Mouse (Mus musculus) heart, postnatal 14 days (tissue): ENCODE measurements around the gene Dnaja4. TPM values are rescaled to one million over a fixed set of nuclear protein-coding genes. Genes with fewer than 3 reads are reported as not detected.

Experiments
- DNase-seq, 2 experiments: peaks; one replicate each; pipeline ENCODE4 v3.0.0; 2021 to 2022
- intact Hi-C: fragments of 180-260 bp; cut with DNase I; formaldehyde crosslinking; loops from one replicate; pipeline ENCODE4 v1.15.1; 2025
- microRNA-seq, 2 experiments: library from miRNA; unstranded; fragments of <30 nt; microRNA quantifications; one replicate each; pipeline ENCODE4 v1.2.0; 2021 to 2022
- total RNA-seq, 2 experiments: library from RNA; stranded (reverse); gene quantifications; 2 replicates each; pipeline ENCODE4 v1.2.3; 2021

Gene Dnaja4
- total RNA-seq, 2 experiments from 2014 or later, result 48.2 to 51.7 TPM

DNA sequence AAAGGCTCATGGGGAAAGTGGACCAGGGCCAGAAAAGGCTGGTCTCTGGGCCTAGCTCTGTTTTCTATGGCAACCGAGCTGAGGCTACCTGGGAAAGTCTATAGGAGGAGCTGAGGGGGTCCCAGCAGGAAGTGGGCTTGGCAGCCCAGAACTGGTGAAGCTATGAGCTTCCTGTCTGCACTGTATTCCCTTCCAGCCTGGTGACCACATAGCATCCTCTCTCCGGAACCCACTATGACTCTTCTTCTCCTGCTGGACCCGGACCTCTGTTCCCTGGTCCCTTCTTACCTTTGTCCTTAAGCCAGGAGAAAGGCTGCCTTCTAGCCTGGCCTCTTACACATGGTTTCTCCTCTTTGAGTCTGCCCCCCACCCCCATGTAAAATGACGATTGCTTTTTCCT is 45.2 kb downstream of the Dnaja4 start:
- intact Hi-C loops, result no loop called here

DNA sequence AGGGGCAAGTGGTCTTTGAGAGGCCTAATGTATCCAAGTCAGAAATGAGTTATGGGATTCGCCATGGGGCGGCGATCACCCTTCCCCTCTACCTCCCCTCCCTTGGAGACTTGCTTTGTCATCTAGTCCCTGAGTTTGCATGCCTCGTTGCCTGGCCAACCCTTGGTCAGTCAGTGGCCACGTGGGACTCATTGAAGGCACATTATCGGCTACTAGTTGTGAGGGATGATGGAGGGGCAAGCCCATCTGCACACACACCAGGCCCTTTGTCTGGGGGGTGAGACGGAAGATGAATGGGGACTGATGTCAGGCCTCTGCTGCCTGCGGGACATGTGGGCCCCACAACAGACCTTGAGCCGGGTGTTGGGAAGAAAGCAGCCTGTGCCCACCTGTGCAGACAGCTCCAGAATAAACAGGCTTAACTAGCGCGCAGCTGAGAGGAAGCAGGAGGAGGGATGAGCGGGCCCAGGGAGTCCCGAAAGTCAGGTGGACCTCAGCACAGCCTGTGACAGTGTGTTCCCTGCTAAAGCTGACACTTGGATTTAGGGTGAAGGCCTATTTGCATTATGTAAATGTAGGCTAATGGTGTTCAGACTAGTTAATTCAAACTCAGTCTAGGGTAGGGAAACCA is 47.2 kb downstream of the Dnaja4 start:
- intact Hi-C loops, result no loop called here
- no peak for DNase-seq

More for the DNA sequence above, 45.2 kb downstream of the Dnaja4 start:
- DNase-seq, result no peak

DNA sequence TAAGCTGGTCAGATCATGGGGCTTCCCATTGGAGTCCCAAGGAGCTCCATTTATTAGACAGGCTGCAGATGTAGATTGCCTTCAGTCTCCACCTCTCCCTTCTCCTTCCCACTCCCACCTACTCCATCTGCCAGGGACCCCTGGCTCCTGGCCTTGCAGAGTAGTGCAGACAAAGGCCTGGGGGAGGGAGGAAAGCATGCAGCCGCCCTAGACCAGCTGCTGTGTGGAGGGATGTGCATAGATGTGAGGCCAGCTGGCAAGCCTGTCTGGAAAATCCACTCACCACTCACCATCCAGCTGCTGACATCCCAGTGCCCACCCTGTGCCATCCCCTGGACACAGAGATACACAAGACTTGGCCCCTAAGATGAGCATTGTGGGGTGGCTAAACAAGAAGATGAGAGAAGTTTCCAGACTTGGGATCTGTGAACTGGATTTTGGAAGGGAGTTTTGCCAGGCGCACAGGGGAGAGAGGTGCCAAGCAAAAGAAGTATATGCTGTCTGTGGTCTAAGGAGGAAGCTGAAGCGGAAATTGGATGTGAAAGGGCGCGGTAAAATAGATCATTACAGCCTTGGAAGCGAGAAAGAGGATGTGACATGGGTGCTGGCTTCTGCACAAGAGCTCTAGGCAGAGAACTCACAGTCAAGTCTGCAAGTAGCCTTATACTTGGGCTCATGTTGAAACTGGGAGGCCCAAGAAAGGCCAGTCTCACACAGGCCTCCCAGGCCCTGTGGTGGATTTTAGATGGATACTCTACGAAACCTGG is 51.7 kb downstream of the Dnaja4 start:
- DNase-seq, result no peak
- intact Hi-C loops, result no loop called here

DNA sequence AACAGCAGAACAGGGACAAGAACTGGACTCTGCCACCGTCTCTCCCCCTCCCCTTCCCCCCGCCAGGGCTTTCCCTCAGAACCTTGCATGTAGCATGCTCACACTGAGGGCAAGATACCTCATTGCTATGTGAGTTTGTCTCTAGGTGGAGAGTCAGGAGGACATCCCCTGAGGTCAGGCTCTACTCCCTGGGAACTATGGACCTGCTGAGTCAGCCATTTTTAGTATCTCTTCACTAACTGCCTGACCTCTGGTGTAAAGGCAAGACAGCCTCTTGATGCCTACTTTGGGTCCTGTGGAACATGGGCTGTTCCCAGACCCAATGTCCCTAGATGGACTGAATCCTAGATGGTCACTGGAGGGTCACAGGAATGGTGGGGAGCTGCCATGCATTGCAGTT is 53.0 kb downstream of the Dnaja4 start:
- intact Hi-C loops, result no loop called here
- no peak for DNase-seq

DNA sequence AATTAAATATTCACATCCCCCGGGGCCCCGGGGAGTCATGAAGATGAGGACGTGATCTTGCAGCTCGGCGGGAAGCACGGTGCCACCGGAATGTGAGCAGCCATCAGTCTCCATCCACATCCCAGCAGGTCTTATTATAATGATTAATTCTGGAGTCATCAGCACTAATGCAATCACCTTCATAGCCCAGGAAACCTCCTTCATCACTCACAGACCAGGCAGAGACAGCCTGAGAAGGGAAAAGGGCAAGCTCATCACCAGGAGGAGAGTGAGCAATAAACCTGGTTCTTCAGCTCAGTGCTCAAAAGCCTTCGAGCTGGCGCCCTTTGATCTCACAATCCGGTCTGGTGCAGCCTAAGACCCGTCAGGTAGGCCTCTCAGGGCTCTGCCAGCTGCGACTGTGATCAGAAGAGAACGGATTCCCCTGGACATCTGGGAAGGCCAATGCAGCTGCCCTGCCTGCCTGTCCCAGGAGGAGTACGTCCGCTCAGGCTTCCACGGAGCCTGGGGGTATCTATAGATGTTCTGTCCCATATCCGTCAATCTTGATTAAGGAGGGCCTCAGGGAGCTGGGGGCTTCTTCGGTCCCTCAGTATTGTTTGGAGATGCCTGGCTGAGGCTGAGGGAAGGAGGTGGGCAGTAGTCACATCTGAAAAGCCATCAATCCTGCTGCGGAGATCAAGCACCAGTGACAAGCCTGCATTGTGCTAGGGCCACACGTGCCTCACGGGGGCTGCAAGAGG is 53.7 kb downstream of the Dnaja4 start:
- intact Hi-C loops, result no loop called here

DNA sequence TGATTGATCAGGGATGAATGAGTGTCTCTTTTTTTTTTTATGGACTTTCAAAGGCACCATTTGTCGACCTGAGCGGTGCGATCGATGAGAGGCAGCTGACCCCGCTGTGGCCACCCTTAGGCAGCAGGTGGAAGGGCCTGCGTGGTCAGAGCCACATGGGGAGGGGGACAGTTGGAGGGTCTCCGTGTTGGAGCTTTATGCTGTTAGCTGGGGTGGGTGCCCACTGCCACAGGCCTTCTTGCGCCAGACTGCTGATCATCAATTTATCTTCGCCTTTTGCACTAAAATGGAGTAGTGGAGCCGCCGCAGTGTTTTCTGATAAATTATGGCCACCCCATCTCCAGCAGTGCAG is 54.2 kb downstream of the Dnaja4 start:
- intact Hi-C loops, result no loop called here
- DNase-seq, result no peak

More for the DNA sequence above, 53.7 kb downstream of the Dnaja4 start:
- no peak for DNase-seq

DNA sequence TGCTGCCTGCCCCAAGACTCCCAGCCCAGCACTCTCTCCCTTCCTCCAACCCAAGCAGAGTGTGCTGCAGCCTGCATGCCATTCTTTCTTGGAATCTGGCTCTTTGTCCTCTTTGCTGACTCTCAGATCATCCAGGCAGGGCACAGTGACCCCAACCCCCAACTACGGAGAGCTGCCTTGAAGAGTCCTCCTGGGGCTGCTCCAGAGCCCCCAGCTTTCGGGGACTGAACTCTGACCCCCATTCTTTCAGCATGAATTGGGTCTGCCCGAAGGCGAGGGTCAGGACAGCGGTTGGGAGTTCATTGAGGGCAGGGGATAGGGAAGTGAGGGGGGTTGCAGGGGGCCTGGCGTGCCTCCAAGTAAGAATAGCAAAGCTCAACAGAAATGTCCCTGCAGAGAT is 60.9 kb downstream of the Dnaja4 start:
- no peak for DNase-seq
- intact Hi-C loops, result no loop called here

DNA sequence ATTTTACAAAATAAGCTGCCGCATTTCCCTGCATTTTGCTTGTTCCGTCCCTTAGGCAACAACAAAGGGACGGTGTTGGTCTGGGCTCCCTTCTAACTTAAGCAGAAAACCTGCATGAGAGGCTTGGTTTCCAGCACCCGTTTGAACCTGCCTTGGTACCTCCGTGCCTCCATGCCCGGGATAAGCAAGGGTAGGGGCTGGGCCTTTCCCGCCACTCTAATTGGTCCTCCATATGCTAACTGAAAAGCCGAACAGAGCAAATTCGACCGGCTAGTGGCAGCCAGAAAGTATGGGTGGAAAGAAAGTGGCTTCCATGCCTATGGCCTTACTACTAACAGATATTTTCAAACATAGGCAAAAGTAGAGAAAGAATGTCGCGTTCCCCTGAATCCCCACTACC is 65.4 kb downstream of the Dnaja4 start:
- DNase-seq, result no peak
- intact Hi-C loops, result no loop called here

DNA sequence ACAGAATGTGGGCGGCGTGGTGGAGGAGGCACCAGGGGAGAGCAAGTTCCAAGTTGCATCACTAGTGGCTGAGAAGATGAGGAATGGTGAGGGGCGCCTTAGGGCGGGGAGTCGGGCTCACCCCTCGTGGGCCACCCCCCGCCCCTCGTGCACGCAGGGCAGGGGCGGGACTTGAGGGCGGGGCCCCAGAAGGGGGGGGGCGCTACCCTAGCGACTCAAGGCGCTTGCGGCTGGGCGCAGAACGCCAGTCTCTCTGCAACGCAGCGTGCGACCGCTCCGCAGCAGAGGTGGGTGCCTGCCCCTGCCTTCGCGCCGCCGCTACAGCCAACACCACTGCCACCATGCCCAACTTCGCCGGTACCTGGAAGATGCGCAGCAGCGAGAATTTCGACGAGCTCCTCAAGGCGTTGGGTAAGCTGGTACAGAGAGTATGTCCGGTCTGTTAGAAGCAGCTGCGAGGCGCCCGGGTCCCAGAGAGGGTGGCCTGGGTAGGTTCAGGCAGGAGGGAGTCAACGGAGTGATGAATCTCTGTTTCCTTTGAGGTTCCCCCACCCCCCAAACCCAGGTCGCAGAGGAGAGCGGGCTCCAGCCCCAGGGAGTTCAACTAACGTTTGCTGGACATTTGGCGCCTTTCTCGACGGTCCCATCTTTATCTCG is 66.0 kb downstream of the Dnaja4 start, which contains the start of gene Crabp1:
TSS of gene Crabp1 (plus strand) at position 188 of the 657 bp plus-strand sequence.
- no peak for DNase-seq
- intact Hi-C loops, result no loop called here

DNA sequence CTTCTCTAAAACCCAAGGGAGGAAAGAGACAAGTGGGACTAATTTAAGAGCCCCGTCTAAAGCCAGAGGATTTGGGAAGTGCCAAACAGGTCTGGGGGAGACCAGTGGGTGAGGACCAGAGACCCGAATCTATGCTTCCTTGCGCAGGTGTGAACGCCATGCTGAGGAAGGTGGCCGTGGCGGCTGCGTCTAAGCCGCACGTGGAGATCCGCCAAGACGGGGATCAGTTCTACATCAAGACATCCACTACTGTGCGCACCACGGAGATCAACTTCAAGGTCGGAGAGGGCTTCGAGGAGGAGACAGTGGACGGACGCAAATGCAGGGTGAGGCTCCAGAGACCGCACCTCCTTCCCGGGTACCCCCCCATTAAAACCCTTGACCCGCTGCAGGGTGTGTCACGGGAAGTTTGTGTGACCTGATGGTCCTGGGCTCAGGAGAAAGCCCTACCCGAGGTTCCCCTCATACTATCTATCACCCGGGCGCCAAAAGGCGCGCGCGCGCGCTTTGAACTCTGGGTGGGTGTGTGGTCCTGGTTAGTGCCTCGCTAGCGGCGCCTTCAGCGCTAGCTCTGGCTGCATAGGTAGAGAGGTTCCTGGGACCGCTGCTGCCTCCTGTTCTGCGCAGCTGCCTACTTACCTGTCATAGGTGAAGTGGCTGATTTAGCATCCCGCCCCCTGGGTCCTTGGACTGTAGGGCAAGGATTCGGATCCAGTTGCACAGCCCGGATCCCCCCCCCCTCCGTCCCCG is 66.8 kb downstream of the Dnaja4 start:
- no peak for DNase-seq
- intact Hi-C loops, result no loop called here

Small RNA genes within 50 kb of the gene (microRNA-seq; reads per million reads assigned to microRNA genes)
- gene Mir5710, result 0.81 to 0.85 reads per million in 2 experiments

Other genes starting within 250 kb of the Dnaja4 start
- 10 to 100 TPM; 18.3 to 20.2 TPM for gene Dmxl2, start 197.2 kb upstream of the Dnaja4 start, total RNA-seq
- not detected for gene Sh2d7, start 159.9 kb upstream of the Dnaja4 start, total RNA-seq
- 1 to 10 TPM in 1 of 2 experiments, under 1 TPM in 1; 0.71 to 3.4 TPM for gene Cib2, start 138.7 kb upstream of the Dnaja4 start, total RNA-seq
- 100 to 1,000 TPM; 581 to 585 TPM for gene Idh3a, start 112.5 kb upstream of the Dnaja4 start, total RNA-seq
- under 1 TPM; 0.14 to 0.27 TPM for gene Acsbg1, start 37.0 kb upstream of the Dnaja4 start, total RNA-seq
- gene Wdr61, start 35.6 kb downstream of the Dnaja4 start, total RNA-seq, result 10 to 100 TPM; 32.7 to 34.7 TPM
- gene Crabp1, start 65.9 kb downstream of the Dnaja4 start, total RNA-seq, result not detected
- gene Ireb2, start 164.9 kb downstream of the Dnaja4 start, total RNA-seq, result 10 to 100 TPM; 40.1 to 40.9 TPM
- gene Hykk, start 218.4 kb downstream of the Dnaja4 start, total RNA-seq, result 1 to 10 TPM; 1.2 to 1.7 TPM